Mouse (Mus musculus) liver, postnatal 0 days (tissue): ENCODE data around the gene Anp32e.

ENCODE experiments used
- CTCF ChIP-seq: sonication (generic); IDR thresholded peaks from 2 replicates; pipeline ENCODE4 v1.5.1; 2016; ENCODE audit warnings: antibody characterized with exemption, low read depth
- EP300 ChIP-seq: IDR thresholded peaks from 2 replicates; pipeline ENCODE4 v1.6.1; 2016; ENCODE audit warnings: antibody characterized with exemption, low read depth, mild to moderate bottlenecking

- no peak for TF ChIP-seq CTCF
- no peak for TF ChIP-seq EP300
Observed at GRCm38 (mm10) chr3:95884400-95884799, 44.6 kb upstream of the Anp32e start.
